Mouse (Mus musculus) megakaryocyte-erythroid progenitor cell, adult 5-6 weeks (primary cell): ENCODE data around the gene Ptpn13. TPM values are rescaled to one million over a fixed set of nuclear protein-coding genes. Genes with fewer than 3 reads are reported as not detected.

Experiments
- ATAC-seq: replicated peaks from 2 replicates; pipeline ENCODE4 v1.8.0; 2016; ENCODE audit warnings: mild to moderate bottlenecking, inconsistent platforms; ENCODE audit not compliant: severe bottlenecking, poor library complexity, low FRiP score, low TSS enrichment
- total RNA-seq, 2 experiments: library from RNA; stranded (forward) in 1 of 2; stranded (reverse) in 1 of 2; fragments of 200-1000, 215-1000 nt in 1 of 2; fragments of >200 nt in 1 of 2; fragmentation: Nextera tagmentation in 1 of 2; gene quantifications; 2 replicates each; pipeline ENCODE4 v1.2.3; 2014 to 2017

Ptpn13 gene
- total RNA-seq, 2 experiments from 2014 or later: 7.9 to 8.7 TPM

- no peak for ATAC-seq
These were observed 74.3 kb downstream of the Ptpn13 start for GRCm38 (mm10) chr5:103499305-103499704.

GRCm38 (mm10) chr5:103501076-103501475 is 76.1 kb downstream of the Ptpn13 start:
- no peak for ATAC-seq

GRCm38 (mm10) chr5:103501839-103502238 is 76.8 kb downstream of the Ptpn13 start:
- peak; percentile 95 for ATAC-seq

GRCm38 (mm10) chr5:103513162-103513561 is 88.2 kb downstream of the Ptpn13 start:
- ATAC-seq: peak; percentile 87

GRCm38 (mm10) chr5:103514441-103514840 is 89.4 kb downstream of the Ptpn13 start:
- no peak for ATAC-seq

GRCm38 (mm10) chr5:103515876-103516275 is 90.9 kb downstream of the Ptpn13 start:
- ATAC-seq: no peak

GRCm38 (mm10) chr5:103516555-103516954 is 91.6 kb downstream of the Ptpn13 start:
- ATAC-seq: no peak

GRCm38 (mm10) chr5:103517641-103518040 is 92.6 kb downstream of the Ptpn13 start:
- no peak for ATAC-seq

GRCm38 (mm10) chr5:103518797-103519468 is 93.9 kb downstream of the Ptpn13 start:
- peak; percentile 80 for ATAC-seq

- no peak for ATAC-seq
These were observed 97.4 kb downstream of the Ptpn13 start for GRCm38 (mm10) chr5:103522371-103522770.

- no peak for ATAC-seq
These were observed 101.9 kb downstream of the Ptpn13 start for GRCm38 (mm10) chr5:103526668-103527436.

- ATAC-seq: no peak
These were observed 102.4 kb downstream of the Ptpn13 start for GRCm38 (mm10) chr5:103527437-103527718.

GRCm38 (mm10) chr5:103530214-103530613 is 105.2 kb downstream of the Ptpn13 start:
- no peak for ATAC-seq

GRCm38 (mm10) chr5:103532841-103533390 is 107.9 kb downstream of the Ptpn13 start:
- no peak for ATAC-seq

- ATAC-seq: no peak
These were observed 109.5 kb downstream of the Ptpn13 start for GRCm38 (mm10) chr5:103534454-103534853.

GRCm38 (mm10) chr5:103537429-103537828 is 112.4 kb downstream of the Ptpn13 start:
- no peak for ATAC-seq

- no peak for ATAC-seq
These were observed 115.6 kb downstream of the Ptpn13 start for GRCm38 (mm10) chr5:103540612-103541011.

GRCm38 (mm10) chr5:103541136-103541535 is 116.1 kb downstream of the Ptpn13 start:
- ATAC-seq: no peak

GRCm38 (mm10) chr5:103541542-103541941 is 116.5 kb downstream of the Ptpn13 start:
- no peak for ATAC-seq

- ATAC-seq: no peak
These were observed 120.5 kb downstream of the Ptpn13 start for GRCm38 (mm10) chr5:103545381-103546000.
